Mouse (Mus musculus): ENCODE results near the gene Spg20. TPM values are rescaled to one million over a fixed set of nuclear protein-coding genes. Genes with fewer than 3 reads are reported as not detected.

Spg20 gene
- 53.3 and 53.6 TPM in 2 replicates for polyA plus RNA-seq (2014; fragmentation: Nextera tagmentation; extraction: Ambion mirVana)

DNA sequence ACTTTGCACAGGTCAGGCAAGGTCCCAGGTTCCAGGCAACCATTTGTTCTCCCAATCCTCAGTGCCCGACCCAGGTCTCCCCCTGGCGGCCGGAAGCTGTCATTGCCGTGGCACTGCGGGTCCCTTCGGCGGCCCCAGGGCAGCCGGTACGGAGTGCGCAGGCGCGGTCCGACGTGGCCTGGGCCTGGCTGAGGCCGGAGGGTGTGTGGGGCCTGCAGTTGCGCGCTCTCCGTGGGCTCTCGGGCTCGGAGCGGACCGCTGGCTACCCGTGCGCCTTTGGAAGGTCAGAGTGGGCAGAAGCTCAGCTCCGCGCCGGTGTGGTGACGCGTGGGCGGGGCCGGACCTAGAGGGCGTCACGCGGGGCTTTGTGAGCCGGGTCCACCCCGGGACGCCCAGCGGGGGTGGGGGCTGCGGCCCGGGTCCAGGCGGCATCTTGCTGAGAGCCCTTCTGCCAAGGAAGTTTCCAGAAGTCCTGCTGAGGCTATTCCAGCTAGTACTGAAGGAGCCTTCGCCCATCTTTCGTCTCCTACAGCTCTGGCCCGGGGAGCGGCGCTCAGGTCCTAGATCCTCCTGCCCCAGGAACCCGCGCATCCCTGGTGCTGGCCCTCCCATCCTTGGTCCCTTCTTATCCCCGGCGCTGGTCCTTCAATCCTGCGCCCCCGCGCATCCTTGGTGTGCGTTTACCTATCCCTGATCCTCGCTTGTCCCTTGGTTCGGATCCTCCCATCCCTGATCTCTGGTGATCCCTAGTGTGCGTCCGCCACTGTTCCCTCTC, at the start of gene Spg20:
Spg20 (plus strand) TSS at position 174 of the 775 bp plus-strand sequence.
- H3K4me1 ChIP-seq (replicated peaks; ENCODE audit: control insufficient read depth, insufficient read depth, low read length): peaks cover 3% of the 10 kb centered on the region
- peak within 1 kb of the TSS; percentile 37 for H3K27ac ChIP-seq (ENCODE audit: low read depth, low read length)
- no peaks in the 10 kb centered on the region for H3K9me3 ChIP-seq (ENCODE audit: control insufficient read depth, low read length)
- WGBS: under 1% methylated on average over 58 of the region's 58 CpGs
- H3K27me3 ChIP-seq (ENCODE audit: control insufficient read depth, insufficient read depth, low read length): no peaks in the 10 kb centered on the region
- H3K36me3 ChIP-seq (ENCODE audit: control insufficient read depth, insufficient read depth, low read length): peaks cover 3% of the 10 kb centered on the region
- peak within 1 kb of the TSS; percentile 74 for H3K4me2 ChIP-seq (ENCODE audit: low read depth, low read length, severe bottlenecking)
- peak within 1 kb of the TSS; percentile 59 for H3K4me3 ChIP-seq (ENCODE audit: low read depth, low read length)
- peak; percentile 97 for ATAC-seq (replicated peaks; ENCODE audit: low FRiP score)
- peak; percentile 98 for DNase-seq (ENCODE audit: low spot score)
- H3K9ac ChIP-seq (ENCODE audit: low read length): peak within 1 kb of the TSS; percentile 88

GRCm38 (mm10) chr3:55062653-55063052, 49.3 kb upstream of the Spg20 start:
- WGBS: 70% methylated on average over 9 of the region's 9 CpGs
- H3K9me3 ChIP-seq (ENCODE audit: control insufficient read depth, low read length): no peaks in the 10 kb centered on the region
- no peaks in the 10 kb centered on the region for H3K36me3 ChIP-seq (ENCODE audit: control insufficient read depth, insufficient read depth, low read length)
- H3K4me2 ChIP-seq (ENCODE audit: low read depth, low read length, severe bottlenecking): no peak overlapping the region
- DNase-seq (ENCODE audit: low spot score): no peak
- no peak overlapping the region for H3K9ac ChIP-seq (ENCODE audit: low read length)
- H3K4me1 ChIP-seq (replicated peaks; ENCODE audit: control insufficient read depth, insufficient read depth, low read length): no peaks in the 10 kb centered on the region
- no peak overlapping the region for H3K4me3 ChIP-seq (ENCODE audit: low read depth, low read length)
- no peak overlapping the region for H3K27ac ChIP-seq (ENCODE audit: low read depth, low read length)
- no peaks in the 10 kb centered on the region for H3K27me3 ChIP-seq (ENCODE audit: control insufficient read depth, insufficient read depth, low read length)
- ATAC-seq (replicated peaks; ENCODE audit: low FRiP score): no peak

- H3K9ac ChIP-seq (ENCODE audit: low read length): no peak overlapping the region
- no peaks in the 10 kb centered on the region for H3K4me1 ChIP-seq (replicated peaks; ENCODE audit: control insufficient read depth, insufficient read depth, low read length)
- no peak overlapping the region for H3K4me3 ChIP-seq (ENCODE audit: low read depth, low read length)
- no peak overlapping the region for H3K27ac ChIP-seq (ENCODE audit: low read depth, low read length)
- 4% methylated on average over 2 of the region's 2 CpGs for WGBS
- H3K36me3 ChIP-seq (ENCODE audit: control insufficient read depth, insufficient read depth, low read length): no peaks in the 10 kb centered on the region
- H3K4me2 ChIP-seq (ENCODE audit: low read depth, low read length, severe bottlenecking): no peak overlapping the region
- DNase-seq (ENCODE audit: low spot score) (peak; percentile 89), ATAC-seq (replicated peaks; ENCODE audit: low FRiP score) (peak; percentile 82)
- no peaks in the 10 kb centered on the region for H3K9me3 ChIP-seq (ENCODE audit: control insufficient read depth, low read length)
- no peaks in the 10 kb centered on the region for H3K27me3 ChIP-seq (ENCODE audit: control insufficient read depth, insufficient read depth, low read length)
These were observed 47.5 kb upstream of the Spg20 start for GRCm38 (mm10) chr3:55064396-55064795.

DNA sequence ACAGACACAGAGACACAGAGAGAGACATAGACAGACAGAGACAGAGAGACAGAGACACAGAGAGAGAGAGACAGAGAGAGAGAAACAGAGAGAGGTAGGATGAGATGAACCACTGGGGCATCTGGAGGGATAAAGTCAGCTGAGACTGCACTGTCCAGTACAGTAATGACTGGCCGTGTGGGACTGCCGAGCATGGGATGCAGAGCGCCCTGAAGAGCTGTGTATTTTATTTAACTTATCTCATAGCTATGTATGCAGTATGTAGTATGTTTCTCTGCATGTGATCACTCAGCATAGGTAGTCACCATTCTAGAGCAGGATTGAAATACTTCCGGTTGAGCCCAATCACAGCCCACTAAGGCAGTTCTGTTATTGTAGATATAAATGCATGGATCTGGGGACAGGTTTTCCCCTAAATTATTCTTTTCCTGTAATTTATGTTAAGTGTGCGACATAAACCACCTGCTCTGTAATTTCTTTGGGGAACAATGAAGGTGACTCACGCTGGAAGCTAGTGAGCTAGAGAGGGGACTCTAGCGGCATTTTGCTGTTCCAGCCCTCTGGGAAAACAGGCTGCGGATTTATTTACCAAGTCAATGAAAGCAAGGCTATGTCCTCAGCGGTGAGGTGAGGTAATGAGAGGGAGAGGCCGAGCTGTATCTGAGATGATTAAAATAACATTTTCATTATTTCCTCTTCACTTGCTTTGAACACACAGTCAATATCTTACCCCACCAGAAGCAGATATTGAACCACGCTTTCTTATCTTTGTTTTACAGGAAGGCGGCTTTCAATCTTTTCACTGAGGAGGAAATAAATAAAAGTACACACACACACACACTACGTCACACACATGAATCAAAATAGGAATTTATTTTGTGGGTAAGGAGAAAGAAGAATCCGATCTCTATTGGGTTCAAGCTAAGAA, 45.9 kb upstream of the Spg20 start:
- ATAC-seq (replicated peaks; ENCODE audit: low FRiP score) (peak; percentile 55; the same call in 1 of the 2 replicates), DNase-seq (ENCODE audit: low spot score) (no peak)
- no peaks in the 10 kb centered on the region for H3K4me1 ChIP-seq (replicated peaks; ENCODE audit: control insufficient read depth, insufficient read depth, low read length)
- H3K27ac ChIP-seq (ENCODE audit: low read depth, low read length): 0 out of 2 replicates have a peak overlapping the region, but pooled peaks have one; percentile 6
- H3K9me3 ChIP-seq (ENCODE audit: control insufficient read depth, low read length): no peaks in the 10 kb centered on the region
- no peak overlapping the region for H3K4me3 ChIP-seq (ENCODE audit: low read depth, low read length)
- no peaks in the 10 kb centered on the region for H3K36me3 ChIP-seq (ENCODE audit: control insufficient read depth, insufficient read depth, low read length)
- H3K4me2 ChIP-seq (ENCODE audit: low read depth, low read length, severe bottlenecking): no peak overlapping the region
- H3K9ac ChIP-seq (ENCODE audit: low read length): 0 out of 2 replicates have a peak overlapping the region, but pooled peaks have one; percentile 10
- 65% methylated on average over 14 of the region's 14 CpGs for WGBS
- H3K27me3 ChIP-seq (ENCODE audit: control insufficient read depth, insufficient read depth, low read length): no peaks in the 10 kb centered on the region

DNA sequence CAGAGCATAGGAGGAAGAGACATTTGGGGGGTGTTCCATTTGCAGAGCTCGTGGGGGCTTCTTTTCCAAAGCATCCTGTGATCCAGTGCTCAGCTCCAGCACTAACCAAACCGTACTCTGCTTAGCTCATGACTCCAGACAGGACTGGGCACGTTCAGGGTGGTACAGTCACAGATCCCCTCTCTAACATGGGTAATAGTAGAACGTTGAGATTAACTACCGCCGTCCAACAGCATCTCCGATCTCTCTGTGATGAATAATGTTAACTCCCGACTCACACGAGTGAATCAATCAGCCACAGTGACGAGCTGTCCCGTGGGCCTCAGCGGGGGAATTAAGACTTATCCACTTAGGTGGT, 45.3 kb upstream of the Spg20 start:
- ATAC-seq (replicated peaks; ENCODE audit: low FRiP score): 0 out of 2 replicates have a peak, but pooled peaks have one; percentile 51
- no peak overlapping the region for H3K27ac ChIP-seq (ENCODE audit: low read depth, low read length)
- no peaks in the 10 kb centered on the region for H3K9me3 ChIP-seq (ENCODE audit: control insufficient read depth, low read length)
- H3K4me2 ChIP-seq (ENCODE audit: low read depth, low read length, severe bottlenecking): no peak overlapping the region
- H3K4me3 ChIP-seq (ENCODE audit: low read depth, low read length): no peak overlapping the region
- no peaks in the 10 kb centered on the region for H3K36me3 ChIP-seq (ENCODE audit: control insufficient read depth, insufficient read depth, low read length)
- H3K27me3 ChIP-seq (ENCODE audit: control insufficient read depth, insufficient read depth, low read length): no peaks in the 10 kb centered on the region
- WGBS: 72% methylated on average over 12 of the region's 12 CpGs
- H3K9ac ChIP-seq (ENCODE audit: low read length): no peak overlapping the region
- no peaks in the 10 kb centered on the region for H3K4me1 ChIP-seq (replicated peaks; ENCODE audit: control insufficient read depth, insufficient read depth, low read length)
- no peak for DNase-seq (ENCODE audit: low spot score)

DNA sequence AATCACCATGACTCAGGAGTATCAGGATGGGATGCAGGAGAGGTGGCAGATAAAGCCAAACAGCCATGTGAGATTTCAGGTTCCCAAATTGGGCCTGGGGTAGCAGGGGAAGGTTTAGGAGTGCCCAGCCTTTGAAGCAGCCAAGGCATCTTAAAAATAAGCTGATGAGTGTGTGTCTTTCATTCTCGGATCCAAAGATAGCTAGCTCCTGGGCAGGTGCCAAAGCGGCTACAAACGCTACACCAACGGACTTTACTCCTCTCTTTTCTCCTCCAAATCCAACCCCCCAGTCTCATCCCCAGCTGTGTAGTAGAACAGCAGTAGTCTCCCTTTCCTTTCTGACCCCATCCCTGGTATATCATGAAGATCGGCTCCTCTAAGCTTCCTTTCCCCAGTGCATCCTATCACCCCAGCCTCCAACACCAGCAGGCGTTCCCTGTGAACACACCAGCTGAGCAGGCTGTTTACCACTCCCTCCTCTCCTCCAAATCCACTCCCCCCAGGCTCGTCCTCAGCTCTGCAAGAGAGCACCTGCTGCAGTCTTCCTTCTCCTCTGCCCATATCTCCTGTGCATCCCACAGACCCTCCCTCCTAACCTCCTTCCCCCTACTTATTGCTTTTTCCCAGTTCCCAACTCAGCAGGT, 44.0 kb upstream of the Spg20 start:
- Histone ChIP-seq H3K27ac (ENCODE audit: low read depth, low read length) (no peak overlapping the region), H3K9ac (ENCODE audit: low read length) (no peak overlapping the region), H3K9me3 (ENCODE audit: control insufficient read depth, low read length) (no peaks in the 10 kb centered on the region), H3K4me1 (replicated peaks; ENCODE audit: control insufficient read depth, insufficient read depth, low read length) (no peaks in the 10 kb centered on the region), H3K36me3 (ENCODE audit: control insufficient read depth, insufficient read depth, low read length) (no peaks in the 10 kb centered on the region), H3K27me3 (ENCODE audit: control insufficient read depth, insufficient read depth, low read length) (no peaks in the 10 kb centered on the region), H3K4me2 (ENCODE audit: low read depth, low read length, severe bottlenecking) (no peak overlapping the region), H3K4me3 (ENCODE audit: low read depth, low read length) (no peak overlapping the region)
- WGBS: 35% methylated on average over 7 of the region's 7 CpGs
- ATAC-seq (replicated peaks; ENCODE audit: low FRiP score): no peak
- DNase-seq (ENCODE audit: low spot score): no peak

- 63% methylated on average over 6 of the region's 6 CpGs for WGBS
- no peaks in the 10 kb centered on the region; the same call in 1 of the 2 replicates for H3K4me1 ChIP-seq (replicated peaks; ENCODE audit: control insufficient read depth, insufficient read depth, low read length)
- H3K9ac ChIP-seq (ENCODE audit: low read length): no peak overlapping the region
- H3K4me2 ChIP-seq (ENCODE audit: low read depth, low read length, severe bottlenecking): no peak overlapping the region
- ATAC-seq (replicated peaks; ENCODE audit: low FRiP score) (peak; percentile 11; the same call in 1 of the 2 replicates), DNase-seq (ENCODE audit: low spot score) (no peak)
- H3K9me3 ChIP-seq (ENCODE audit: control insufficient read depth, low read length): no peaks in the 10 kb centered on the region
- H3K27me3 ChIP-seq (ENCODE audit: control insufficient read depth, insufficient read depth, low read length): no peaks in the 10 kb centered on the region
- no peak overlapping the region for H3K4me3 ChIP-seq (ENCODE audit: low read depth, low read length)
- H3K27ac ChIP-seq (ENCODE audit: low read depth, low read length): no peak overlapping the region; the same call in 1 of the 2 replicates
- no peaks in the 10 kb centered on the region for H3K36me3 ChIP-seq (ENCODE audit: control insufficient read depth, insufficient read depth, low read length)
These were observed 37.2 kb upstream of the Spg20 start for GRCm38 (mm10) chr3:55074576-55075293.

DNA sequence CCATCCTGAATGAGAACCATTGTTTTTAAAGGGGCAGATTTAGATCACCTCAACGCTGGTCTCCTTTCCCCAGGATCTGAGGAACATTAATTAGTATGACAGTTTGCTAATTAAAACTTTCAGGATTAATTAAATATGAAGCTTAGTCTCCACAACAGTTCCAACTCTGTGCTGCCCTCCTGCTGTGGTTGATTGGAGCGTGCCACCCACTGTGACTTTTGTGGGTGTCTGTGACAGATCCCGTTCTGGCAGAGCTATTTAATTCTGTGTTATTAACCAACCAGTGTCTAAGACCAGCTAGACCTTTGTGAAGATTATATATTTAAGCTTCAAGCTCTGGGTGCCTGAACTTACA, 36.6 kb upstream of the Spg20 start:
- Histone ChIP-seq H3K27ac (ENCODE audit: low read depth, low read length) (no peak overlapping the region), H3K36me3 (ENCODE audit: control insufficient read depth, insufficient read depth, low read length) (no peaks in the 10 kb centered on the region), H3K4me2 (ENCODE audit: low read depth, low read length, severe bottlenecking) (no peak overlapping the region), H3K9ac (ENCODE audit: low read length) (no peak overlapping the region), H3K9me3 (ENCODE audit: control insufficient read depth, low read length) (no peaks in the 10 kb centered on the region), H3K27me3 (ENCODE audit: control insufficient read depth, insufficient read depth, low read length) (no peaks in the 10 kb centered on the region), H3K4me3 (ENCODE audit: low read depth, low read length) (no peak overlapping the region), H3K4me1 (replicated peaks; ENCODE audit: control insufficient read depth, insufficient read depth, low read length) (no peaks in the 10 kb centered on the region; the same call in 1 of the 2 replicates)
- ATAC-seq (replicated peaks; ENCODE audit: low FRiP score): peak; percentile 82
- peak; percentile 72 for DNase-seq (ENCODE audit: low spot score)
- 22% methylated on average over 3 of the region's 3 CpGs for WGBS

Data from forebrain, embryonic 11.5 days (tissue).